Mouse (Mus musculus): ENCODE results near the gene Rab11fip4.

GRCm38 (mm10) chr11:79636481-79636880 lies 45.5 kb downstream of the Rab11fip4 start:
- no peak for TF ChIP-seq GATA1 (IDR thresholded peaks at IDR 0.05; ENCODE audit: low read length)
- TF ChIP-seq TAL1 (IDR thresholded peaks at IDR 0.05; ENCODE audit: low read length): no peak
